Mouse (Mus musculus): ENCODE results near the gene Cryge.

Gene Cryge

DNA sequence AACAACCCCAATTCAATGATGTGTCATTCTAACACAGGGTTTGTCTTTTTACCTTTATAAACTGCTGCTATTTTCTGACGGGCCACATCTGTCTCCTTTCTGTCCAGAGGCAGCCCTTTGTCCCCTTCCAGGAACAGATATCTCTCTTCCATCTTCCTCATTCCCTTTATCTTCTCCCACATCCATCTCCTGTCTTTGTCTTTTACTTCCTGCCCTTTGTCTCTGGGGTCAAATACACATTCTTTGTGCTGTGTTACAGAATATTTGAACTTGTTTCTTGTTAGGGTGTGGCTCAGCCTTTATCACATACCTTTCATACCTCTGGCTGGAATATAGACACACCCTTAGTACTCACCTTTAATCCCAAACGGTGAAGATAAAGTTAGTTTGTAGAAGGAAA lies 13.4 kb downstream of the Cryge start:
- in situ Hi-C loops (cut with MboI; ENCODE audit: low pct_unique_long_range_greater_than_20kb in 1 of 2, low sequenced_read_pairs in 2 of 2, unreplicated experiment in 1 of 2) = no loop called here

DNA sequence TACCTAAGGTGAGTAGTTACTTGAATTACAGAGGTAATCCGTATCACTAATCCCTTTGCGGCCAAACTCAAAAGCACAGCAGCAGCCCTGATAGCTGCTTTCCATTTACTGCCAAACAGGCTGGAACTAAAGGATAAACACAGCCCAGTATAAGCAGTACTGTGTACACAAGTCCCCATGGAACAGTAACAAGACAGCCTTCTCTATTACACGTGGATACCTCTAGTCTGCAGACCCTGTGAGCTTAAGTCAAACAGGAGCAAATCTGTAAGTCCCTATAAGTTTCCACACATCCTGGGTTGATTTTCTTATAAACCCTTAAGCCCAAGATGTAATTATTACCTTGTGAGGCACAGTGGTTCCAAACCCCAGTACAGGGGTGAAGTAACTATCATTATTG lies 15.4 kb downstream of the Cryge start:
- in situ Hi-C loops (cut with MboI; ENCODE audit: low pct_unique_long_range_greater_than_20kb in 1 of 2, low sequenced_read_pairs in 2 of 2, unreplicated experiment in 1 of 2) = no loop called here

DNA sequence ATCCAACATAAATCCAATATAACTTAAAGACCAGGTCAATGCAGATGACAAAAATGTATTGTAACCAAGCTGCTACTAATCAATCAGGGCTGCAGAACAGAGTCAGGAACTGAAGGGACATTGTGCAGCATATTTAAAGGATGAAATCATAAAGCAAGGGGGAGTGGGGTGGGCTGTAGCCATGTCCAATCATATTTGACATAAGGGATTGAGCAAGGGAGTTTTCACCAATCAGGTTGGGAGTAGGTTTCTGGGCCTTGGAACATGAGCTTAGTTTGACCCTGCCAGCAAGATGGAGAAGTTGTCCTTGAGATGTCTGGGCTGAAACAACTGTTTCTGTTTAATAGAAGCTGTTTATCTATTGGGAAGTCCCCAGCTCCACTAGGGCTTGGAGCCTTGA lies 18.3 kb downstream of the Cryge start, which contains the start of gene Akr1cl:
TSS of gene Akr1cl (minus strand) at position 119 of the 400 bp plus-strand sequence.
- in situ Hi-C loops (cut with MboI; ENCODE audit: low pct_unique_long_range_greater_than_20kb in 1 of 2, low sequenced_read_pairs in 2 of 2, unreplicated experiment in 1 of 2) = no loop called here

DNA sequence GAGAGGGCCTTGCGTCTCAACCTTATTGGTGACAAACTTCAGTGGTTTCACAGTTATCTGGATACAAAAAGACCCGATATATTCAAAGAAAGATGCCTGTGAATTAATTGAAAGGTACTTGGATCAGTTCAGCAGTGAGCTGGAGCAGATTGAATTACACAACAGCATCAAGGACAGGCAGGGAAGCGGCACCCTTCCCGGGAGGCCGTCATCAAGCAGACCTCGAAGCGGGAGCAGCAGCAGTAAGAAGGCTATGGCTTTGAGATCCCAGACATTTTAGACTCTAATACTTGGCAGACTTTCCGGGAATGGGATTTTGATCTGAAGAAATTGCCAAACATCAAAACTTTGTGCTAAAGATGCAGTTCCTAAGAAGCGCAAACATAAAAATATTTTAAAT lies 22.7 kb downstream of the Cryge start:
- in situ Hi-C loops (cut with MboI; ENCODE audit: low pct_unique_long_range_greater_than_20kb in 1 of 2, low sequenced_read_pairs in 2 of 2, unreplicated experiment in 1 of 2) = no loop called here

DNA sequence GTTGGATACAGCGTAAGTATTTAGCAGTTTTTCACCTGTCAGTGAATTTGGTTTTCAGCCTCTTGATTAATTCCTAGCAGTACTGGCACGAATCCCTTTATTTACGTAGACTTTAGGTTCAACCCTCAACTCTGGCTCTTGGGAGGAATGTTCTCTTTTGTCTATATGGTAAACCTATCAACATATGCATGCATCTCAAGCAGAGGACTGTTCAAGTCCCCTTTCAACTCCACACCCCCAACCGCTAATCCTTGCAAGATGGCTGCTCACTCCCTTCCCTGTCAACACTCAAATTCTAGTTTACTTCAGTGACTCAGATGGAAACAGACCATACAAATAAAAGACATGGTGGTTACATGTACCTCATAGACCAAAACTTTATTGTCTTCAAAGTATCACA lies 38.2 kb downstream of the Cryge start:
- in situ Hi-C loops (cut with MboI; ENCODE audit: low pct_unique_long_range_greater_than_20kb in 1 of 2, low sequenced_read_pairs in 2 of 2, unreplicated experiment in 1 of 2) = no loop called here

DNA sequence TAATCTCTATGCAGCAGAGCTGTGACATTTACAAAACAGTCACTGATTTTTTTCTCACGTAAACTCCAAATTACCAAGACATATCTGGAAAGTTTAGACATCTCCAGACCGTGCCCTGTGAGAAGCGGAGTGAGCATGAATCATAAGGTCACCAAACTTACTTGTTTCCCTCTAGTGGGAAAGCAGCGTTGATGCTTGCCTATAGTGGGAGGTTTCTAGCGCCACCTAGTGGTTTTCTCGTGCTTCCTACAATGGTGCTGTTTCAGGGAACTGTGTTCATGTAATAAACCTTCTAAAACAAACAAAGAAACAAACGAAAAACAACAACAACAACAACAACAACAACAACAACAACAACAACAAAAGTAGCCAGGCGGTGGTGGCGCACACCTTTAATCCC lies 40.8 kb downstream of the Cryge start:
- in situ Hi-C loops (cut with MboI; ENCODE audit: low pct_unique_long_range_greater_than_20kb in 1 of 2, low sequenced_read_pairs in 2 of 2, unreplicated experiment in 1 of 2) = no loop called here

DNA sequence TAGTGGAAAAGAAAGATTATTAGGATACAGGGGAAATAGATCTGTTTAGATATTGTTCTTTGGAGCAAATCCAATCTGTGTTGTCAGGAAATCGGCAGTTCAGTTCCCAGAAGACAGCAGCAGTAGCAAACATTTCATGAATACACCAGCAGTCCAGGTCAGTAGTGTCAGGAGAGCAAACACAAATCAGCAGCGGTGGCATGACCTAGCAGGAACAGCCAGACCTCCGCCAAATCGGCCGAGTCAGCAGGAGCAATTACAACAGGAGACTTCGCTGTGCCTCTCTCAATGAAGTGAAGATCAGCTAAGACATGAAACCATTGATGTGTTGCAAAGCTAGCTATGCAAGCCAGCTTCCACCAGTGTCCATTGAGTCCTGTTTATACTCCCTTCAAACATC lies 45.4 kb downstream of the Cryge start:
- in situ Hi-C loops (cut with MboI; ENCODE audit: low pct_unique_long_range_greater_than_20kb in 1 of 2, low sequenced_read_pairs in 2 of 2, unreplicated experiment in 1 of 2) = no loop called here

DNA sequence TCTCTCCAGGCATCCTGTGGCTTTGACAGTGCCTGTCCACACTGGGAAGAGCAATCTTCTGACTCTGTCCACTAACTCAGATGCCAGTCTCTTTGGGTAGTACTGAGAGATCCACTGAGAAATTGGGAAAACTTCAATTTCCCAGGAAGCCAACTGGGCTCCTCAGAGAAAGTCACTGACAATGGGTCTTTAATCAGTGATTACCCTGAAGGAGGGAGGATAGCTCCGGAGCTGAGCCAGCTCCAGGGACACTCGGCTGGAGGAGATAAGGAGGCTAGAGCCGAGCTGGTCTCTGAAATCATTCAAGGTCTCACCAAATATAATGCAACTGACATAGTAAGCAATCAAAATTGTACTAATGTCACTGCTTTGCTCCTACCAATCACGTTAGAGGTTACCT lies 46.4 kb downstream of the Cryge start:
- in situ Hi-C loops (cut with MboI; ENCODE audit: low pct_unique_long_range_greater_than_20kb in 1 of 2, low sequenced_read_pairs in 2 of 2, unreplicated experiment in 1 of 2) = no loop called here

Data from mouse embryonic stem cell (cell line).